11 mouse cellular contexts compared by ENCODE assay signal in the genomic region with DNA sequence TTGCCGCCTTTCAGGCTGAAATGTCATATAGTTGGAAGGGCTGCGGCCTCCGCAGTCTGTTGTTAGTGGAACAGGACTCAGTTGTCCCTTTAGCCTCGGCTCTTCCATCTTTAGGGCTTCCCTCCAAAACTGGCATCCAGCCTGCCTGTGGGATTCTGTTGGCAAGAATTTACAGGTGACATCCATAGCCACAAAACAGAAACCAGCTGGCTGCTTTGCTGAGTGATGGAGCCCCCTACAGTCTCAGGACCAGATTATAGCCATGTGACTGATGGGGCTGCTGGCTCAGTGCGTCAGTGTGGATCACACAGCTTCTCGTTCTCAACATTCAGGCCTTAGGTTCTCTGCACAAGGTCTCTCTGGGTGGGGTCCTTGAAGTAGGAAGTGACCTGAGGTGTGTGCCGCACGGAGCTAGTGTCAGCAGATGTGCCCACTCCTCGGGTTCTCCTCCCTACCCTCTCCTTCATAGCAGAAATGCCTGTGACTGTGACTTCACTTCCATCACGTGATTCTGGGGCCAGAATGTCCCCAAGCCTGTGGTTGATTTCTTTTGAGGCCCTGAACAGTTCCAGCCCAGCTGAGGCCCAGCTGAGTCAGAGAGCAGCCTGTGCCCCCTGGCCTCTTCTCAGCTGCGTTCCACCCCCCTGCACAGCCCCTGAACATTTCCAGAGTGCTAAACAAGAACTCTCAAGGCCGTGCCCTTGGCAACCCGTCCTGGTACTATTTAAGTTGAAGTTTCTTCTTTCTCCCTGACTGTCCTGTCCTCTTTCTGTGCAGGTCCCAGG. TPM values are rescaled to one million over a fixed set of nuclear protein-coding genes. Genes with fewer than 3 reads are reported as not detected.
DNase-seq lines count a peak whose midpoint lies in the region; ATAC-seq and TF ChIP-seq lines count a peak whose summit lies in the region.
"Had no signal": no experiment of that assay in that cellular context is flagged by ENCODE, and none has a peak within 500 bp of the region (broad histone marks: within the 10 kb centered on the region; RNA-seq: fewer than 3 reads in every experiment).

No protein-coding gene starts in this region.

- H3K9me3 ChIP-seq in kidney, embryonic 15.5 days (replicated peaks): no peaks in the 10 kb centered on the region
- H3K9me3 ChIP-seq in MEL (replicated peaks; ENCODE audit: insufficient read depth, low read length): no peaks in the 10 kb centered on the region
- H3K9me3 ChIP-seq in hindbrain, embryonic 12.5 days (replicated peaks): no peaks in the 10 kb centered on the region
- H3K9me3 ChIP-seq: midbrain, embryonic 12.5 days had no signal

- intact Hi-C loops in left cerebral cortex, postnatal 10 days (cut with DNase I): no loop called here

- WGBS in kidney, embryonic 15.5 days: 66% methylated on average over 13 of the region's 13 CpGs
- WGBS in hindbrain, embryonic 12.5 days: 69% methylated on average over 13 of the region's 13 CpGs

- TF ChIP-seq RAD21 in MEL (IDR thresholded peaks at IDR 0.05; ENCODE audit: low read depth, low read length): no peak

- no peak overlapping the region for H3K4me3 ChIP-seq in kidney, embryonic 15.5 days (replicated peaks)
- no peak overlapping the region for H3K4me3 ChIP-seq in MEL (ENCODE audit: control insufficient read depth in 1 of 2, insufficient read depth in 1 of 2, low read depth in 2 of 2, low read length in 2 of 2)
- no peak overlapping the region for H3K4me3 ChIP-seq in hindbrain, embryonic 12.5 days
- H3K4me3 ChIP-seq: midbrain, embryonic 12.5 days had no signal

- H3K9ac ChIP-seq in kidney, embryonic 15.5 days: no peak overlapping the region
- H3K9ac ChIP-seq in MEL (ENCODE audit: control insufficient read depth, low read depth, low read length, poor library complexity, severe bottlenecking): no peak overlapping the region
- no peak overlapping the region for H3K9ac ChIP-seq in hindbrain, embryonic 12.5 days
- H3K9ac ChIP-seq: midbrain, embryonic 12.5 days had no signal

- H3K27me3 ChIP-seq in kidney, embryonic 15.5 days: no peaks in the 10 kb centered on the region
- no peaks in the 10 kb centered on the region for H3K27me3 ChIP-seq in MEL (ENCODE audit: control insufficient read depth in 1 of 2, insufficient read depth in 2 of 2, low read length in 2 of 2)
- H3K27me3 ChIP-seq in hindbrain, embryonic 12.5 days: no peaks in the 10 kb centered on the region
- H3K27me3 ChIP-seq: midbrain, embryonic 12.5 days had no signal

- peak; percentile 43; the same call in 1 of the 2 replicates for ATAC-seq in kidney, embryonic 15.5 days (replicated peaks; ENCODE audit: low FRiP score)
- ATAC-seq in hindbrain, embryonic 12.5 days (ENCODE audit: low FRiP score): peak; percentile 44
- ATAC-seq: activated CD4-positive, CD25-positive, alpha-beta regulatory T cell, adult 4 months had no signal

- no peaks in the 10 kb centered on the region for H3K36me3 ChIP-seq in kidney, embryonic 15.5 days
- H3K36me3 ChIP-seq in MEL (ENCODE audit: control insufficient read depth in 1 of 2, insufficient read depth in 2 of 2, low read length in 2 of 2): peaks cover 0 to 24% of the 10 kb centered on the region in 2 experiments; a peak in 2 of 4 replicates
- H3K36me3 ChIP-seq in hindbrain, embryonic 12.5 days: no peaks in the 10 kb centered on the region
- H3K36me3 ChIP-seq: midbrain, embryonic 12.5 days had no signal

- TF ChIP-seq CTCF in MEL (IDR thresholded peaks at IDR 0.05 in 2 of 3, conservative IDR thresholded peaks at IDR 0.05 in 1 of 3; ENCODE audit: control insufficient read depth in 1 of 3, insufficient read depth in 1 of 3, low read depth in 2 of 3, low read length in 3 of 3, poor library complexity in 1 of 3, severe bottlenecking in 1 of 3): no peak

- H3K79me2 ChIP-seq in MEL (ENCODE audit: control insufficient read depth, insufficient read depth, low read length, poor library complexity): no peaks in the 10 kb centered on the region

- 0 out of 2 replicates have a peak, but pooled peaks cover 4% of the 10 kb centered on the region for H3K4me1 ChIP-seq in kidney, embryonic 15.5 days
- peaks cover 21 to 31% of the 10 kb centered on the region in 2 experiments for H3K4me1 ChIP-seq in MEL (ENCODE audit: control insufficient read depth in 1 of 2, insufficient read depth in 2 of 2, low read length in 2 of 2)
- 0 out of 2 replicates have a peak, but pooled peaks cover 5% of the 10 kb centered on the region for H3K4me1 ChIP-seq in hindbrain, embryonic 12.5 days

- no peak overlapping the region for H3K4me2 ChIP-seq in kidney, embryonic 15.5 days
- no peak overlapping the region for H3K4me2 ChIP-seq in hindbrain, embryonic 12.5 days (replicated peaks)
- H3K4me2 ChIP-seq: midbrain, embryonic 12.5 days had no signal

- no peak for TF ChIP-seq EP300 in MEL (IDR thresholded peaks at IDR 0.05; ENCODE audit: low read depth in 1 of 2, low read length in 2 of 2)

- no peak for TF ChIP-seq POLR2A in MEL (IDR thresholded peaks at IDR 0.05; ENCODE audit: control insufficient read depth in 1 of 2, insufficient read depth in 1 of 2, low read depth in 1 of 2, low read length in 2 of 2, poor library complexity in 1 of 2)

- no peak overlapping the region for H3K27ac ChIP-seq in kidney, embryonic 15.5 days
- peak overlapping the region; percentile 86; the same call in 1 of the 2 replicates for H3K27ac ChIP-seq in MEL (ENCODE audit: control insufficient read depth, low read depth, low read length)
- no peak overlapping the region for H3K27ac ChIP-seq in hindbrain, embryonic 12.5 days
- H3K27ac ChIP-seq: midbrain, embryonic 12.5 days had no signal

- DNase-seq in kidney, adult 11 months: no peak
- no peak for DNase-seq in MEL (ENCODE audit: low read depth, low spot score)
- peak; percentile 50 for DNase-seq in c-Kit-positive CD71-negative TER-119-negative erythroid progenitor cells, embryonic 14.5 days (ENCODE audit: low read depth)
- DNase-seq in c-Kit-positive CD71-positive TER-119-positive erythroid progenitor cells, embryonic 14.5 days (ENCODE audit: low spot score): no peak
- no peak for DNase-seq in layer of hippocampus, adult 9-11 months
- DNase-seq in left cerebral cortex, postnatal 10 days (ENCODE audit: extremely low spot score in 1 of 2, low spot score in 2 of 2): no peak
- DNase-seq: right cerebral cortex, postnatal 14 days had no signal

TF ChIP-seq in MEL, 35 proteins besides CTCF, POLR2A, EP300 and RAD21:
- peak; percentile 51 for TF ChIP-seq USF1 (IDR thresholded peaks at IDR 0.05; ENCODE audit: low read depth, low read length)
- TF ChIP-seq HCFC1 (IDR thresholded peaks at IDR 0.05; ENCODE audit: low read depth, low read length): no peak
- TF ChIP-seq E2F4 (IDR thresholded peaks at IDR 0.05; ENCODE audit: borderline replicate concordance, low read depth, low read length): no peak
- TF ChIP-seq ETS1 (IDR thresholded peaks at IDR 0.05; ENCODE audit: low read depth, low read length): no peak
- TF ChIP-seq TAL1 (IDR thresholded peaks at IDR 0.05; ENCODE audit: low read length): no peak
- no peak for TF ChIP-seq USF2 (IDR thresholded peaks at IDR 0.05; ENCODE audit: borderline replicate concordance in 1 of 2, insufficient read depth in 1 of 2, low read depth in 1 of 2, low read length in 2 of 2)
- no peak for TF ChIP-seq TBP (IDR thresholded peaks at IDR 0.05; ENCODE audit: low read depth, low read length)

RNA-seq across cellular contexts. Expression of gene Rdx, which starts 55.3 kb away (rescaled TPM):
- polyA plus RNA-seq in kidney, embryonic 15.5 days (2015; fragmentation: Nextera tagmentation; extraction: Ambion mirVana): 119 and 131 TPM in 2 replicates
- total RNA-seq in MEL (2012; rRNA removed): 109 and 118 TPM in 2 replicates
- polyA plus RNA-seq in MEL (2012; ENCODE audit: insufficient read depth in 1 of 2, insufficient read length in 2 of 2, low read depth in 1 of 2, low replicate concordance in 2 of 2, missing spikeins in 1 of 2): 100 to 1,000 TPM; 103 to 152 TPM
- polyA plus RNA-seq in hindbrain, embryonic 12.5 days (2016; fragmentation: Nextera tagmentation; extraction: Ambion mirVana): 148 and 155 TPM in 2 replicates
- 10 to 100 TPM; 54.1 to 54.4 TPM for total RNA-seq in left cerebral cortex, postnatal 10 days (2021)
